Mouse (Mus musculus): ENCODE measurements at regions not wholly inside any gene's neighbourhood (a gene's known extent, or its start where the extent isn't known, plus 50 kb on each side); places are given as distances from the start of the nearest gene placed in this dataset.
A peak's percentile ranks its signal among the peaks of the same experiment; 100 is the strongest.

DNA sequence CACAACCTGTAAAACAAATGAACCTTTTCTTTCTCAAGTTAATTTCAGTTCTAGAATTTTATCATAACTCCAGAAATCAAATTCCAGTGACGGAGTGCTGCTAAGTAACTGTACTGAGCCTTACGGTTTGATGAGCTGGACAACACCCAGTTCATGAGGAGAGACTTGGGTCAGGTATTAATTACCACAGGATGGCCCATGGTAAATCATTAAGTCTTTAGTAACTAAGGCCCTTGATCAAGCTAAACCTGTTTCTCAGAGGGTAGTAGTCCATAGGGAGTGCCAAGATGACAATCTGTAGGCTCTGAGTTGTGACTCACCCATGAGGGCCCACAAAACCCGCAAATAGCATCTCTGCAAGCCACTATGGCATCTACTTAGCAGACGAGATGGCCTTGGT lies 101.1 kb upstream of the Arhgap5 start:
- DNase-seq: no peak

DNA sequence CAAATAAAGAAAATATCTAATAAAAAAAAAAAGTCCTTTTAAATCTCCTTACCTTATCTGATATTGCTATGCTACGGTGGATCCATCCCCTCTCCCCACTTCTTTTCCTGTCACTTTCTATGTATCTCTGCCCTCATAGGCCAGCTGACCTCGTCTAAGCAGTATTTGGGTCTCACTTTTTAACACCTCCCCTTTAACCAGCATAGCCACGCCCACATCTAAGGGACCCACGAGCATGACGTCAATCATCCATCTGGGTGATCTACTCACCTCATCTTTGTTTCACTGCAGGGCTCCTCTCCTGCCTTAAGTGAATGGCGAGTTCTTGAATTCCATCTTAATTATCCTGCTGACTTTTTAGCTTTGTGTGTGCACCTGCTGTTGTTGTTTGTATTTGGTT lies 97.4 kb upstream of the Arhgap5 start:
- DNase-seq: no peak

DNA sequence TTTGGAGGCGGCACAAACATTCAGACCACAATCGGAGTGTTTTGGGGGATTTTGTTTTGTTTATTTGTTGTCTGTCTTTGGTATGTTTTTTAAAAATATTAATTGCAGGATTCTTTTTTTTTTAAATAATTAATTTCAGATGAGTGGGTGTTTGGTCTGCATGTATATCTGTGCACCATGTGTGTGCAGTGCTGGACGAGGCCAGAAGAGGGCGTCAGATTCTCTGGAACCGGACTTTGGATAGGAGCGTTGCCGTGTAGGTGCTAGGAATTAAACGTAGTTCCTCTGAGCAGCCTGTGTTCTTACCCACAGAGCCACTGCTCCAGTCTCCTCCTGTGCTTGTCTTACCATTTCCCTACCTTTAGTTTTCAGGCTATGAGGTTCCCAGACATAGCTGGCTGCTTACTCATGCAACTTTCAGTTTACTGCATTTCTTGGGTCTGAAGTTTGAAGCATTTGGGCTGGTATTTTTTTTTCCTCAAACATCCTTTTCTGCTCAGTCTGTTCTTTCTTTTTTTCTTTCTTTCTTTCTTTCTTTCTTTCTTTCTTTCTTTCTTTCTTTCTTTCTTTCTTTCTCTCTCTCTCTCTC lies 95.4 kb upstream of the Arhgap5 start:
- no peak for DNase-seq

DNA sequence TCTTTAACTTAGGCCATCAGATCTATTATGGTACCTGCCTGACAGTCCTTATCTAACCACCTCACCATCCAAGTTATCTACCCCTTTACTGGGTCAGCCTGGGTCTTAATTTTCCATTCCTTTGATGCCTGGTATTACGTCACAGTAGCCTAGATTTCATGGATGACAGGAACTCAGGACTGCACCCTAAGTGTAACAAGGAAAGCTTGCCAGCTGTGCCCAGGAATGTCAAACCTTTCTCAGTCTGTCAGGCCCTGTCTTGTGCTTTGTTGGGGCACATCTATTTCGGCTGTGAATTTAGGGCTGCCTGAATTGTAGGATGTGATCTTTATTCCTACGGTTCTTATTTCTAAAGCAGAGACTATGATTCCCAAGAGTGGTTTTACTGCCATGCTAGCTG lies 94.6 kb upstream of the Arhgap5 start:
- DNase-seq: no peak

DNA sequence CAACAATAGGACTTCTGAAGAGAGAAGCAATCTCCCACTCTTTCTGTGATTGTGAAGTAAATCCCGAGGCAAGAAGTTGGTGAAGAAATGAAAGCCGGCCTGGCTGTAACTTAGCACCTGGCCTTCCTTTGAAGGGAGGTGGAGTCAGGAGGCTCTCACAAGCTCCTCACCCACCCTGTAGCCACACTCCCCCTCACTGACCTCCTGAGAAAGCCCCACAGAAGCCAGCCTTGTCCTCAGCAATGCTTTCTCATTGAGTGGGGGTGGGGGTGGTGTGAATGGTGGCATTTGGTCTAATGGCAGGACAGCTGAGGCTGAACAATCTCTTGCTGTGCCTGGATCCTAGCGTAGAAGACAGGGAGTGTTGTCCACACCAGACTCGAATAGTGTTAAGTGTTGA lies 91.6 kb upstream of the Arhgap5 start:
- no peak for DNase-seq

DNA sequence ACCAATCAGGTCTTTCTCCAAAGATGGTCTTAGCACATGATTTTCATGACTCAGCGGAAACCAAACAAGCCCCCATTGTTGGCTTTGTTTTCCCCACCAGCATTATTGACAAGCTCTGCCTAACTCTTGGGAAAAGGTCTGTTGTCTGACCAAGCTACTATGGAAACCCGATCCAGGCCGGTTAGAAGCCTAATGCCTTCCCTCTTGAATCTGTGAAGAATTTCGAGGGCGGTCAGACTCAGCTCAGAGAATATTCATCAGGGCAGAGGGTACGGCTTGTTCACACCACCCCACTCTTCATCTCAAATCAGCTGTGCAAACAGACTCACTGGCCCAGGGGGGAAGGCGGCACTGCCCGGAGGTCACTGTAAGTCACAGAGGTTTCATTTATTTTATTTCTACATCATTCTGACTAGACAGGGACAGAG lies 90.7 kb upstream of the Arhgap5 start:
- no peak for DNase-seq

DNA sequence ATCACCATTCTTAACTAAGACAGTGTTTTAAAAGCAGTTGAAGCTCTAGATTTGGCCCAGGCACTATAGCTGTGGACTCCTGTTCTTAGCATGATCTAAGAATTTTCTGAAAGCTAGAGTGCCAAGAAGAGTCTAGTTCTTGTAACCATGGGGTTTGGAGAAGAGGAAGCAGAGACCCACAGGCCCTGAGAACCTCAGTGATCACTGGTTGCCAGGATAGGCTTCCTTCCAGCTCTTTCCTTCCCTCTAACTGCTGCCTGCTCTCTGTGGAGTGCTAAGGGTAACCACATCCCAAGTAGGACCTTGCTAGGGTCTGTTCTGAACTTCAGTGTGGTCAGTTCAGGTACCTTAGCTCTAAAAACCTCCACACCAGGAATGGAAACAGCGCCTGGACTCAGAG lies 81.0 kb upstream of the Arhgap5 start:
- DNase-seq: no peak

DNA sequence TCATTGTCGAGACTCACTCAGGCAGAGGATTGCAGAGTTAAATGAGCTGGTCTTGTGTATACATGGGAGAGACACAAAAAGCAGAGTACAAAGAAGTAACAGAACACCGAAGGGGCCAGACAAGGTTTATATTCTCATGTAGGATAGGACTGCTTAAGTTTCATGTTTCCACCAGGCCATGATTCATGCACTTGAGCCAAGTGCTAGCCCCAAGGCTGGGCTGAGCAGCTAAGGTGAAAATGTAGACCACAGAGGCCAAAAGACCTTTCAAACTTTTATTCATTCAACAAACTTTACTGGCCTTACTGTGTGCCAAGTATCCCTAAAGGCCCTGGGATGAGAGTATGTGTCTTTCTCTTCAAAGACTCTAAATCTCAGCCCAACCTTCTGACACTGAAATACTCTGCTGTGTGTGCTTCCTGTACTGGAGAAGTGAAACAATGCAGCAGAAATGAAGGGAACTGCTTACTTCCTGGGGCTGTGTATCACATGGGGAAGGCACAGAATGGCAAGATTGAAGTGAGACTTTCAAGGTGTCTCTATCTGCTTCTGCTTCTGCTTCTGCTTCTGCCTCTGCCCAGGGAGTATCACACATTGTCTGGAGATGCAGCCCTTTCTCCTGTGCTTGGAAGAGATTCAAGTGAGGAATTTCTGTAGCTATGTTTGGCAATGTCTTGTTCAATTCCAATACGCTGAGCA lies 79.3 kb upstream of the Arhgap5 start:
- DNase-seq: no peak

DNA sequence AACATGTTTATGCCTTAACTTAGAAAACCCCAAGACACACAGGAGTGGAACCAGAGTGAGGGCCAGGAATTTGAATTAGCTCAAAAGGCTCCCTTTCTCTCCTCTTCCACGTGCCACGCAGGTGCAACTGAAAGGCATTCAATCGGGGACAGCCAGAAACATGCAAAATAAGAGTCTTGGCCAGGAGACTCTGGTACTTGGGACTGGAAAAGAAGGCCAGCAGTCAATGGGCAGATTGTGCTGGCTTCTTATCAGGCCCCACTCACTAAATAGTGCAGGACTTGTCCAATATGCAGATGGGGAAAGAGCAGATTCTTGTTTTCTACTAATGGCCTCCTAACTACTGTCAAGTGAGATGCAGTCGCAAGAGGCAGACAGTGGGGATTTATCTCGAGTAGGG lies 73.8 kb upstream of the Arhgap5 start:
- DNase-seq: no peak

DNA sequence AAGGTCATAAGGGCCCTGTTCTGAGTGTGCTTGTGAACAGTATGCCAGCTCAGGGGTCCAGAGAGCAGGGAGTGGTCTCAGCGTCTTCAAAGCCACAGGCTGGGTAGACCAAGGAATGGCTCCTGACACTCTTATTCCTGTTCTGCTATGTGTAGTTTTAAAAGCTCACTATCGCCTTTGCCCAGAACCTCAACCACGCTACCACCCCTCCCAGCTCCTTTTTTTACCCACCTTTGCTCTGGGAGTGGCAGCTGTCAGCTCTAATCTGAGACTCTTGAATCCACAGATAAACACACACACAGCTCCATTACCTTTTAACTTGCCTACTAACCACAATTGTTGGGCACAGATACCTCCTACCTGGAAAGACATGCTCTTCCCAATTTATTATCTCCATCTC lies 71.8 kb upstream of the Arhgap5 start:
- DNase-seq: no peak

DNA sequence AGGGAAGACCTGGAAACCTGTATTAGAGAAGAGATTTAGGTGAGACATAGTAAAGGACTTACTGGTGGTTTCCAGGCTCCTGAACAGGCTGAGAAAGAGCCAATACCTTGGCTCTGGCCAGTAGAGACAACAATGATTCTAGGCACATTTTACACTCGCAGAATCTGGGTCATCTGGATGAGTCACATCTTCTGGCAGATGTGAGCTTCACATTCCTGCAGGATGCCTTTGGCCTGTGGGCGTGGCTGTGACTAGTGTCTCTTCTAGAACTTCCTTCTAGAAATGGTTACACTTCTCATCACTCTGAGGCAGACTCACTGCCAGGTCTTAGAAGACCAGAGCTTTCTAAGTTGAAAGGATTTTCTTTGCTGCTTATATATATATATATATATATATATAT lies 69.8 kb upstream of the Arhgap5 start:
- peak; percentile 56 for DNase-seq

DNA sequence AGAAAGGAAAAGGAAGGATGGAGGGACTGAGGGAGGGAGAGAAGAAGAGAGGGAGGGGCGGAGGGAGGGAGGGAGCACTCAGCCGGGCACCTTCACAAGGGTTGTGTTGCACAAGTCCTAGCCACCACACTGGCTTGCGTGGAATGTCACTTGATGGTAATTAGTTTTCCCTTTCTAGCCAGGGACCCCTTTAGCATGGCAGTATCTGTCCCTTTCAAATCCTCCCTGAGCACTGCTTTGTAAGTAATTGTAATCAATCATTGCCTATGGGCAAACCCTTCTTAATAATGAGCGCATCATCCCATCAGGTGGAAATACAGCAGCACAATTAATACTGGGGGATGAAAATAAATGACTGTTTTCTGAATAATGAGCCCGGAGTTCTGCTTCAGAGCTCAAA lies 68.5 kb upstream of the Arhgap5 start:
- no peak for DNase-seq

DNA sequence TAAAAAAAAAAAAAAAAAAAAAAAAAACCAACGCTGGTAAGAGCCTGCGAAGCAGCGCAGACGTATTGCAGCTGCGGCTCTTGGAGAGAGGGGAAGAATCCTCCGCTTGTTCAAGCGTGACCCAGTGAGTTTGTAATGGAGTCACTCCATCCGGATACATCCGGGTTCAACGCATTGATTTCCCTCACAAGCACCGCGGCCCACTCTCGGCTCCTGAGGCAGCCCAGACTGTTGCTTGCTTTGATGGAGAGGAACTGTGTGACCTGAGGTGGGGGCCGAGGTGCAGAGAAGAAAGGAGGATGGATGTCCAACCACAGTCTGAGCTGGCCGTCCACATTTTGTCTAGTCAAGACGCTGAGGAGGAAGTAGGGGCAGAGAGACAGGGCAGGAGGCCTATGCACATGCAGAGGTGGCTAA lies 68.0 kb upstream of the Arhgap5 start:
- no peak for DNase-seq

DNA sequence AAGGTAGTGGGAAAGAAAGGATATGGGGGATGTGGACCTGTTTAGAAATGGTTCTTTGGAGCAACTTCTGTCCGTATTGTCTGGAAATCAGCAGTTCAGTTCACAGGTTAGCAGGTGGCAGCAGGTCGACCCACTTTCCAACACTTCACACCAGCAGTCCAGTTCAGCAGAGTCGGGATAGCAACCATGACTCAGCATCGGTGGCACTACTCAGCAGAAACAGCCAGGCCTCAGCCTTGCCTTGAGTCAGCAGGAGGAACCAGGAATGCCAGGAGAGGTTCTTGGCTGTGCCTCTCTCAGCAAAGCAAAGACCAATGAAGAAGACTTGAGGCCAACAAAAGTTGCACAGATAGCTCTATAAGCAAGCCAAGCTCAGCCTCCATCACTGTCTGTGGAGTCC lies 66.8 kb upstream of the Arhgap5 start:
- no peak for DNase-seq

DNA sequence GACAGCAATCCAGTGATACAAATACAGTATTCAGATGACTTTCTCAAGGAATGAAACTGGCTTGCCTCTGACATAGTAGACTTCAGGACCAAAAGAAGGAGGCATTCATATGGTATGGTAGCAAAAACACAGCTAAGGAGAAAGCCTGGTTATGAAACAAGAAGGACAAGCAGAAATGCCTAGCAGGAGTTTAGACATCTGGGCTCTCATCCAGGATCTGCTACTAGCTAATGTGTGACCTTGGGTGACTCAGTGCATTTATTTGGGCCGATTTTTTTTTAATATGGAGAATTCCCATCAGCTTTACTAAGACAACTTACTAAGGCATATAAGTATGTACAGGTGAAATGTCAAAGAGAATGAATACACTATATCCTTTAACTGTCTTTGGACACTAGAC lies 64.5 kb upstream of the Arhgap5 start:
- no peak for DNase-seq

DNA sequence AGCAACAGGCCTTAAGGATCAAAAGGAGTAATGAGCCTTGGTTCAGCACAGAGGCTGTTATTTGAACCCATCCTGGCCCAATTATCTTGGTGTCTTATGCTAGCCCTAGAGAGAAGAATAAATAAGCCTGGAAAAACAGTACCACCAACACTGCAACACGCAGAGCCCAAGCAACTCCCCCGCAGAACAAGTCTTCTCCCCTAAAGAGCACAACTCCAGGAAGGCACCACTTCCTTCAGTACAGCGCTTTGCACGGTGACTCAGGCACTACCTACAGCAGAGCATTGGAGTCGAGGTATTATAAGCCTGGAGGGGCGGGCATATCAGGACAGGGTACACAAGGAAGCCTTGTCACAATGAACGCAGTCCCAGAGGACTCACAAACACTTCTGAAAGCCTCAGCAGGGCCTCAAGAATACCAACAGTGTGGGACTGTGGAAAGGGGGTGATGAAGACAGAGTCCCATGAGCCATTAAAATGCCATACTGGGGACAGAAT lies 62.9 kb upstream of the Arhgap5 start:
- DNase-seq: no peak

DNA sequence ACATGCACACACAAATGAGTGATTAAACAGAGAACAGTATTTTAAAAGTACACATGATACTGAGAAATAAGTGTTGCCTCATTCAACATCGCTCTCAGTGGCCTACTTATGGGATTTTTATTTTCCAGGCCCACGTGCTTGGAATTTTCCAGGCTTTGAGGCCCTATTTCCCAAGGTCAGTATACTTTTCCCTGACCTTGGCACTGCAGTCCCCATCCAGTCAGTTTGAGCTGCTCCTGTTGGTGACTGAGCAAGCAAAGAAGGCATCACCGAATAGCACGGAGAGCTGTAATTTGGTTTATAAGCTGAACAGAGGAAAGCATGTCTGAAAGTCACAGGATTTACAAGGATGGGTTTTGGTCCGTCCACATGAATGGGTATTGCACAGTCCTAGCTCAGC lies 61.4 kb upstream of the Arhgap5 start:
- no peak for DNase-seq

DNA sequence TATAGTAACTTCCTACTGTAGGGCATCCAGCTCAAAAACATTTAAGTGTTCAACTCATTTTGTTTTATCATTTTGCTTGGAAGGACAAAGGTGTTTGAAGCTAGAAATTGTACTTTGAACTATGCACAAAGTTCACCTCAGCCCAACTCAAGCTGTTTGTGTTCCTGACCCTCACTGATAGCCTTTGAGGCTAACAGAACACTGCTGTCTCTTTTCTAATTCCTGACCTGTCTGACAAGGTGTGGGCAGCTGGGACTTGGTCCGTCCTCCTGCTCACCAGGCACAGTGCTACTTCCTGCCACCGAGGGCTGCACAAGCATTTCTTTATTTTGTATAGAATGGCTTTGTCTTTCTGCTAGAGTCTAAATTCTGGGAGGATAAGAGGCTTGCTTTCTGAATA lies 58.0 kb upstream of the Arhgap5 start:
- no peak for DNase-seq

DNA sequence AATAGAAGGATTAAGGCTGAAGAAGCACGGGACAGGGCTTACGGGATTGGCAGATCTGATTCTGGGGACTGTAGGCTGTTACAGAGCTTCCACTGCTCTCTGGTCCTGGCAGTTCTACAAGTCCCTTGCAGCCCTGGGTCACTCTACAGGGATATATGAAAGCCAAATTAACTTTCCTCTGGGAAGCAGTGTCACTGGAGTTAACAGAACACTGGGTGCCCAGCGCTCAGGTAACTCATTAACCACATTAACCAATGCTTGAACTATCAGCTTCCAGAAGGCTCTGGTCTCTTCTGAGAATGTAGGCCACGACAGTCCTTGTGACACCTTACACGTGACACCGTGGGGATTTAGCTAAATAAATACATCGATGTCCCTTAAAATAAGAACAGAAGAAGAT lies 57.3 kb upstream of the Arhgap5 start:
- no peak for DNase-seq

DNA sequence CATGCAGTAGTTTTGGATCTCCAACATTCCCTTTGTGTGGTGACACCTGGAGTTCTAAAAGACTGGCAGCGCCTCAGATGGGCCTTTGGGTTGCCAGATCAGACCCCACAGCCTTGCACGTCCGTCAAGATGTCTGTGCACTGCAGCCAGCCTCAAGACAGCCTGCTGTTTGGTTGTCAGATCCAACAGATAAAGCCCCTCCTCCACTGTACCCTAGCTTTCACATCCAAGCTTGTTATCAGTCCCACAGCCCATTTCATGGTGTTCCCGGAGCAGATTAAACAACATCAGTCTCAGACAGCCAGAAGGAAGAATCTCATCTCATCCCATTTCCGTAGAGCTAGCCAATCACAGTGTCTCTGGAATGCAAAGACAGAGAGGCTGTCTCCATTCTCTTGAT lies 56.3 kb upstream of the Arhgap5 start:
- DNase-seq: no peak

DNA sequence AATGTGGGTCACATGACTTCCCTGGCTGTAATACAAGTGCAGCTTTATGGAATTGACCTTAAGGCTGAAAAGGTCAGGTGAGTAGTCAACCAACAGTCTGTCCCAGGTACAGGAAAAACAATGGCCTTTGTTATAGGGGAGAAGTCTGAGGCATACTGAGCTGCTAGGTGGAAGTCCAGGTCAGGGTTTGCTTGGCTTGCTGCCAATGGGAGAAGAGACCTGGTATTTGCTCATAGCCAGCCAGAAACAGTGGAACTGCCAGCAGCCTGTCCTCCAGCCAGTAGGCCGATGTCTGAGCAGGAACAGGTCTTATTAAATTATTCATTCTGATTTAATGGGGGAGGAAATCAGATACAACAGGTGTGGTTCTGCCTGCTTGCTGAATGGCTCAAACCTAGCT lies 55.6 kb upstream of the Arhgap5 start:
- peak; percentile 13 for DNase-seq

DNA sequence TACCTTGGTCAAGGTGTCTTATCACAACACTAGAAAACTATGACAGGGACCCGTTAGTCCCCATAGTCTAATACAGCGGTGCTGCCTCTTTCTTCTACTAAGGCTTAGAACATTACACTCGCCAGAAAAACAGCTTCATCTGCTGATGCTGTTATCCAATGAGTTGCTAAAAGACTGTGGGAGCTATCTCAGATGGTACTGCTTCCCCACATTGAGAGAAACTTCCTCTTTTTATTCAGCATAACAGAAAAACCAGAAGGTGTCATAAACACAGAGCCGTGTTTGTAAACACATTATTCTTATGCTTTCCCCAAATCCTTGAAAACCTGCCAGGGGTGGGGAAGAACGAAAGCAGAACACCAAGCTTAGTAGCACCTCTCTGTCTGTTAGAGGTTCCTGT lies 49.9 kb upstream of the Arhgap5 start:
- no peak for DNase-seq

Measured in lung, postnatal 36 days (tissue).